Mouse (Mus musculus) splenic B cell, adult 2 months (primary cell): ENCODE results near the gene P2ry2.

ENCODE experiments used
- DNase-seq: peaks from one replicate; pipeline ENCODE4 v3.0.0-alpha.2; 2011; ENCODE audit warnings: low read depth, low spot score
- H3K27me3 ChIP-seq: 2 replicates; pipeline ENCODE4 v1.6.1; 2012; ENCODE audit warnings: mild to moderate bottlenecking, low read length, moderate library complexity, mixed read lengths; ENCODE audit not compliant: control insufficient read depth, poor library complexity, insufficient read depth, severe bottlenecking
- H3K36me3 ChIP-seq: 2 replicates; pipeline ENCODE4 v1.6.1; 2012; ENCODE audit warnings: mild to moderate bottlenecking, low read length, moderate library complexity, mixed read lengths; ENCODE audit not compliant: control insufficient read depth, poor library complexity, insufficient read depth, severe bottlenecking

P2ry2 gene

GRCm38 (mm10) chr7:100978171-100978570 lies 34.5 kb downstream of the P2ry2 start:
- Histone ChIP-seq H3K36me3 (no peaks in the 10 kb centered on the region), H3K27me3 (no peaks in the 10 kb centered on the region)
- DNase-seq, result no peak

DNA sequence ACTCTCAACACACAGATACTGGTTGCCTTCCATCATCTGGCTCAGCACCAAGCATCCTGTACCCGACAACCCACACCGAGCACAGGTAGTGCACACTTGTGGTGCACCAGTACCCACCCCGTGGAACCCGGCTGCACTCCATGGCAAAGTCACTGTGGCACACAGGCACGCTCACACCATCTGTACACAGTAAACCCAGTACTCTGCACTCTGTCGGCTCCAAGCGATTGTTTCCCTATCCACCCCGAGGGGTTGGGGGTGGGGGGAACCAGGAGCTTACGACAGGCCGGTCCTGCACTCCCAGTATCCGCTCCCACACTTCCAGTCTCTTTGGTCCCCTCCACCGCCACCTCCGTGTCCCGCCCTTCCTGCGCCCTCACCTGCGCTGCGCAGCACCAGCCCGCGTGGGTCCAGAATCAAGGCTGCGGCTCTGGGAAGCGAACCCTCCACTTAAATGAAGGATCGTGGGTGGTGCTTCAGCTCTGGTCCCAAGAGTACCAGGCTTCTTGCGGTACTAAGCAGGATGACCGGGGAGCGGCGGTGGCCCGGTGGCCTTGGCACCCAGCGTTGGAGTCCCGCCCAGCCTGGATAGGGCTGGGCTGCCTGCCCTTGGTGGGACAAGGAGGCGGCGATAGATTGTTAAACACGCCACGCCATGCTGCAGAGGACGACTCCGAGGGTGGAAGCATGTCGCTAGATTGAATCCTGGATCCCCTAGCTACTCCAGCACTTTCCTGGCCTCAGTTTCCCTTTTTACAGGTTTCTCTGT lies 38.3 kb downstream of the P2ry2 start, which contains the start of gene P2ry6:
Gene P2ry6, minus strand, starts transcription at position 515 of the 769 bp plus-strand sequence.
- Histone ChIP-seq H3K36me3 (no peaks in the 10 kb centered on the region), H3K27me3 (no peaks in the 10 kb centered on the region)
- DNase-seq, result no peak

GRCm38 (mm10) chr7:100972875-100973274 lies 39.8 kb downstream of the P2ry2 start:
- H3K36me3 ChIP-seq, result no peaks in the 10 kb centered on the region
- DNase-seq, result no peak
- no peaks in the 10 kb centered on the region for H3K27me3 ChIP-seq

DNA sequence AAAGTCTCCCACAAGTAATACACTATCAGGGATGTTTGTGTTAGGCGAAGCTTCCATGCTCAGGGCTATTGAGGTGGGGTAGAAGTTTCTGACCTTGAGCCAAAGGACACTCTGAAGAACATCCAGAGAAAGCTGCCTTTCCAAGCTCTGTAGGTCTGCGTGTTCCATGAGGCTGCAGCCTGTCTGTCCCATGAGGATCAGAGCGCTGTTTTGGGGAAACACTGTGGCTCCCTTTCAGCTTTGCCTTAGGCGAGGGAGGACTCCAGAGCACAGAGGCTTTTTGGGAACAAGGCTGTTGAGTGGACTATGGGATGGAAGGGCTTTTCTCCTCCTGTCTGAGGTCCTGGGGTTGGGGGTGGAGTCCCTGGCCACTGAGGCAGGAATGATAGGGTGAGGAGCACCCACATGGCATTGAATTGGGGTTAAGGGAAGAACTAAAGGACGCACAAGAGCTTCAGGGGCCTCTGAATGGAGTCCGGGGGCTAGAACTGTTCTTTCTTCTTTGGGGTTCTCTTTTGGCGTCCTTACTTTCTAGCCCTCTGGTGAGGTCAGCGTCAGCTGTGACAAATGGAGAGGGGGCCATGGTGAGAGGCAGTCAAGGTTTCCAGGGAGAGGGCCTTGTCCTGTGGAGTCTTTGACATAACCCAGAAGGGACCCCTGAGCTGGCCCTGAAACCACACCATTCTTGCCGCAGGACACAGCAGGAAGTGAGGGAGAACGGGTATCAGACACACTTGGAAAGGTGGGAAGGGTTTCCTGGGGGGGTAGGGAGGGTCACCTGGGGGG lies 43.6 kb downstream of the P2ry2 start:
- Histone ChIP-seq H3K36me3 (no peaks in the 10 kb centered on the region), H3K27me3 (no peaks in the 10 kb centered on the region)
- DNase-seq, result no peak

DNA sequence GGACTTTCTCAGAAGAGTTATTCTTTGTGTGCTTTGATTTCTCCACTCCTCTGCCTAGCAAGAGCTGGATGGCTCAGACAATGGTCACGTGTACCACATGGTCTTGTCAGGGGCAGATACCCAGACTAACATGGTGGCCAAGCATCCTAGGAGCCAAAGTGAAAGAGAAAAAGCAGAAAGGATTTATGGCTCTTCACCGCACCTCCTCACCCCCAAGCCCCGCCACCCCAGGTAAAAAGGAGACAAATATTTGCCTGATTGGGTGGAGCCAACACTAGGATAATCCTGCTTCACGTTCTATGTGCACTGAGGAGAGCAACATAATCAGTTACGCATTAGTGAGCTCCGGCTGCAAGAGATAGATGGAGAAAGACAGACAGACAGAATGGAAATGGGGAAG lies 44.3 kb downstream of the P2ry2 start:
- Histone ChIP-seq H3K27me3 (no peaks in the 10 kb centered on the region), H3K36me3 (no peaks in the 10 kb centered on the region)
- no peak for DNase-seq

- DNase-seq, result no peak
- no peaks in the 10 kb centered on the region for H3K27me3 ChIP-seq
- H3K36me3 ChIP-seq, result no peaks in the 10 kb centered on the region
These were observed 44.8 kb downstream of the P2ry2 start for GRCm38 (mm10) chr7:100967850-100968249.

- DNase-seq, result no peak
- Histone ChIP-seq H3K36me3 (no peaks in the 10 kb centered on the region), H3K27me3 (no peaks in the 10 kb centered on the region)
These were observed 46.7 kb downstream of the P2ry2 start for GRCm38 (mm10) chr7:100966014-100966413.

GRCm38 (mm10) chr7:100965079-100965478 lies 47.6 kb downstream of the P2ry2 start:
- Histone ChIP-seq H3K36me3 (no peaks in the 10 kb centered on the region), H3K27me3 (no peaks in the 10 kb centered on the region)
- DNase-seq, result peak; percentile 62

DNA sequence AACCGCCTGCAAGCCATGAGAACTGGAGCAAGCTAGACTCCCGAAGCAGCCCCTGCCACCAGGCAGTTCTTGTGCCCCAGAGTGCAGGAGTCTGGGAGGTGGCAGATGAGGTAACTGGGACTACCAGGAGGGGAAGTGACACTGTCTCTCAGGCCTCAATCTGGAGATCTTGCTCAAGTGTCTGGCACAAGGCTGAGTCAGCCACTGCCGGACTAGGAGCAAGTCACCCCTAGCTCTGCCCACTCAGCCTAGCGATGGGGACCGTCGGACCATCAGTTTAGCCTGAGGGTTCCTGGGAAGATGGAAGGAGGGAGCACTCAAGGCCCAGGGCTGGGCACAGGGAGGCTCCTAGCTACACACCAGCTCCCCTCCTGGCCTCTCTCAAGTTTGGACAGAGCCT lies 48.4 kb downstream of the P2ry2 start:
- no peaks in the 10 kb centered on the region for H3K27me3 ChIP-seq
- no peak for DNase-seq
- no peaks in the 10 kb centered on the region for H3K36me3 ChIP-seq

DNA sequence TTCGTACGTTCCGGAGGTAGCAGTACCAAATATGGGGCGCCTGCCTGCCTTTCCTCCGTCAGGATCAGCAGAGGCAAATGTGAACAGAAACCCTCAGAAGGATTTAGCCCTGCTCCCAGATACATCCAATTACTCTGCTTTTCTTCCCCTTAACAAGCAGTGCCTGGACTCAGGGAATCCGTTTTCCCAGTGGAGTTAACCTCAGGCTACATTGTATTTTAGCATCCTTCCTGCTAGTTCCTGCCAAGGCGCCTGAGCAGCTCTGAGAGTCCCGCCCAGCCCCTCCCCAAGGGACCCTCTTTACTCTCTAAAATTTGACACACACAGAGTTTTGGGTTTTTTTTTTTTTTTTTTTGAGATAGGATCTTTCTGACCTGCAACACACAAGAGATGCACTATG lies 49.3 kb downstream of the P2ry2 start:
- no peaks in the 10 kb centered on the region for H3K36me3 ChIP-seq
- H3K27me3 ChIP-seq, result no peaks in the 10 kb centered on the region
- DNase-seq, result no peak

GRCm38 (mm10) chr7:100961146-100961545 lies 51.5 kb downstream of the P2ry2 start:
- no peaks in the 10 kb centered on the region for H3K27me3 ChIP-seq
- peak; percentile 39 for DNase-seq
- no peaks in the 10 kb centered on the region for H3K36me3 ChIP-seq

- Histone ChIP-seq H3K27me3 (no peaks in the 10 kb centered on the region), H3K36me3 (no peaks in the 10 kb centered on the region)
- no peak for DNase-seq
These were observed 52.2 kb downstream of the P2ry2 start for GRCm38 (mm10) chr7:100960462-100960861.

DNA sequence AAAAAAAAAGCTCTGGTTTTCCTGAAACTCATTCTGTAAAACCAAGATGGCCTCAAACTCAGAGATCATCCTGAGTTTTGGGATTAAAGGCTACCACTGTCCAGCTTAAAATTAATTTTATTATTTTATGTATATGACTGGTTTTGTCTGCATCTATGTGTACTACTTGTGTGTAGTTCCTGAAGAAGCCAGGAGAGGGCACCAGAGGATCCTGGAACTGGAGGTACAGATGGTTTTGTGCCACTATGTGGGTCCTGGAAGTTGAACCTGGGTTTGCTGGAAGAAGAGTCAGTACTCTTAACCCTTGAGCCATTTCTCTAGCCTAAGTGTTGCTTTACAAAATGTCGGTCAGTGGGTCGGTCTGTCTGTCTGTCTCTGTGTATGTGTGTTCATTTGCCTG lies 54.2 kb downstream of the P2ry2 start:
- peak; percentile 39 for DNase-seq
- Histone ChIP-seq H3K27me3 (no peaks in the 10 kb centered on the region), H3K36me3 (no peaks in the 10 kb centered on the region)

- Histone ChIP-seq H3K36me3 (no peaks in the 10 kb centered on the region), H3K27me3 (no peaks in the 10 kb centered on the region)
- no peak for DNase-seq
These were observed 60.0 kb downstream of the P2ry2 start for GRCm38 (mm10) chr7:100952686-100953085.

- no peak for DNase-seq
- H3K36me3 ChIP-seq, result no peaks in the 10 kb centered on the region
- no peaks in the 10 kb centered on the region for H3K27me3 ChIP-seq
These were observed 60.8 kb downstream of the P2ry2 start for GRCm38 (mm10) chr7:100951903-100952302.
